Mouse (Mus musculus) stomach, postnatal 0 days (tissue): Measurements from ENCODE around the gene Ifna7. TPM values are rescaled to one million over a fixed set of nuclear protein-coding genes. Genes with fewer than 3 reads are reported as not detected.

Source experiments
- ATAC-seq: fragments of 200-750 bp; cut with Nextera tagmentation; 2 replicates; pipeline ENCODE4 v1.8.0; 2017; ENCODE audit not compliant: low FRiP score, low TSS enrichment
- DNase-seq: peaks from one replicate; pipeline ENCODE4 v3.0.0-alpha.2; 2016; ENCODE audit warnings: low spot score
- H3K27ac ChIP-seq: fragments of 300-500 bp; sonication (generic); replicated peaks from 2 replicates; pipeline ENCODE4 v1.5.1; 2014; ENCODE audit warnings: mild to moderate bottlenecking, control low read depth
- H3K27me3 ChIP-seq: fragments of 300-500 bp; sonication (generic); 2 replicates; pipeline ENCODE4 v1.6.1; 2014; ENCODE audit warnings: low read length; ENCODE audit not compliant: control insufficient read depth, insufficient read depth
- H3K36me3 ChIP-seq: fragments of 300-500 bp; sonication (generic); 2 replicates; pipeline ENCODE4 v1.6.1; 2014; ENCODE audit warnings: low read length, mixed read lengths; ENCODE audit not compliant: control insufficient read depth, insufficient read depth
- H3K4me1 ChIP-seq: fragments of 300-500 bp; sonication (generic); replicated peaks from 2 replicates; pipeline ENCODE4 v1.6.1; 2014; ENCODE audit warnings: antibody characterized with exemption; ENCODE audit not compliant: control insufficient read depth, insufficient read depth
- H3K4me2 ChIP-seq: fragments of 300-500 bp; sonication (generic); replicated peaks from 2 replicates; pipeline ENCODE4 v1.6.1; 2014; ENCODE audit warnings: low read depth, mild to moderate bottlenecking, control low read depth, moderate library complexity
- H3K4me3 ChIP-seq: fragments of 300-500 bp; sonication (generic); 2 replicates; pipeline ENCODE4 v1.5.1; 2014; ENCODE audit warnings: low read depth, low read length, control low read depth
- H3K9ac ChIP-seq: fragments of 300-500 bp; sonication (generic); 2 replicates; pipeline ENCODE4 v1.6.1; 2014; ENCODE audit warnings: mild to moderate bottlenecking, low read length, control low read depth, mixed read lengths
- H3K9me3 ChIP-seq: fragments of 300-500 bp; sonication (generic); 2 replicates; pipeline ENCODE4 v1.6.1; 2016; ENCODE audit warnings: low read length; ENCODE audit not compliant: control insufficient read depth
- CTCF ChIP-seq: IDR thresholded peaks from 2 replicates; pipeline ENCODE4 v1.5.1; 2016; ENCODE audit warnings: antibody characterized with exemption, low read depth, mild to moderate bottlenecking, moderate library complexity
- EP300 ChIP-seq: optimal IDR thresholded peaks from 2 replicates; pipeline ENCODE3; 2016; ENCODE audit warnings: antibody characterized with exemption
- WGBS: fragments of 180-500 bp; shearing (Covaris S2); extraction: QIAGEN DNeasy Blood & Tissue Kit; methylation state at CpG from one replicate; pipeline ENCODE4 v1.1.7; 2014; 5-methylcytosine and 5-hydroxymethylcytosine counted together
- polyA plus RNA-seq: library from polyadenylated mRNA; unstranded; fragments of >200 nt; fragmentation: Nextera tagmentation; extraction: Ambion mirVana; gene quantifications from 2 replicates; pipeline ENCODE4 v1.2.1, GENCODE M21; 2015

Ifna7 gene
- polyA plus RNA-seq, 1 experiment from 2014 or later, result not detected

- Histone ChIP-seq H3K4me2 (no peak overlapping the region), H3K9ac (no peak overlapping the region), H3K27ac (no peak overlapping the region), H3K9me3 (no peaks in the 10 kb centered on the region), H3K36me3 (no peaks in the 10 kb centered on the region), H3K4me1 (no peaks in the 10 kb centered on the region), H3K4me3 (no peak overlapping the region), H3K27me3 (no peaks in the 10 kb centered on the region)
- DNase-seq, result no peak
- TF ChIP-seq CTCF (no peak), EP300 (no peak)
- no peak for ATAC-seq
These were observed 43.2 kb downstream of the Ifna7 start for GRCm38 (mm10) chr4:88859214-88859613.

- Histone ChIP-seq H3K9me3 (no peaks in the 10 kb centered on the region), H3K27ac (no peak overlapping the region), H3K27me3 (no peaks in the 10 kb centered on the region), H3K9ac (no peak overlapping the region), H3K4me1 (0 out of 2 replicates have a peak, but pooled peaks cover 3% of the 10 kb centered on the region), H3K4me2 (no peak overlapping the region), H3K4me3 (no peak overlapping the region), H3K36me3 (no peaks in the 10 kb centered on the region)
- no peak for DNase-seq
- no peak for TF ChIP-seq EP300
- no peak for TF ChIP-seq CTCF
- WGBS, result 13% methylated on average over 7 of the region's 7 CpGs
- no peak for ATAC-seq
These were observed 47.3 kb downstream of the Ifna7 start for GRCm38 (mm10) chr4:88863309-88863708.

- no peaks in the 10 kb centered on the region for H3K36me3 ChIP-seq
- no peaks in the 10 kb centered on the region for H3K27me3 ChIP-seq
- WGBS, result 63% methylated on average over 9 of the region's 9 CpGs
- DNase-seq (no peak), ATAC-seq (no peak)
- H3K4me1 ChIP-seq, result 0 out of 2 replicates have a peak, but pooled peaks cover 3% of the 10 kb centered on the region
- H3K9ac ChIP-seq, result no peak overlapping the region
- H3K4me2 ChIP-seq, result no peak overlapping the region
- no peak overlapping the region for H3K4me3 ChIP-seq
- H3K9me3 ChIP-seq, result no peaks in the 10 kb centered on the region
- no peak overlapping the region for H3K27ac ChIP-seq
- TF ChIP-seq EP300 (no peak), CTCF (no peak)
These were observed 48.6 kb downstream of the Ifna7 start for GRCm38 (mm10) chr4:88864599-88864998.

- ATAC-seq (no peak), DNase-seq (no peak)
- 0 out of 2 replicates have a peak, but pooled peaks cover 3% of the 10 kb centered on the region for H3K4me1 ChIP-seq
- H3K27ac ChIP-seq, result no peak overlapping the region
- no peak overlapping the region for H3K9ac ChIP-seq
- H3K4me2 ChIP-seq, result no peak overlapping the region
- H3K9me3 ChIP-seq, result no peaks in the 10 kb centered on the region
- no peaks in the 10 kb centered on the region for H3K27me3 ChIP-seq
- H3K4me3 ChIP-seq, result no peak overlapping the region
- WGBS, result 55% methylated on average over 6 of the region's 6 CpGs
- H3K36me3 ChIP-seq, result no peaks in the 10 kb centered on the region
- TF ChIP-seq EP300, result no peak
- TF ChIP-seq CTCF, result no peak
These were observed 49.1 kb downstream of the Ifna7 start for GRCm38 (mm10) chr4:88865011-88865569.

Other genes starting within 250 kb of the Ifna7 start
- not detected in 2 replicates for gene Ifna14, start 244.4 kb upstream of the Ifna7 start, polyA plus RNA-seq
- not detected in 2 replicates for gene Ifna9, start 223.8 kb upstream of the Ifna7 start, polyA plus RNA-seq
- gene Ifna12, start 212.9 kb upstream of the Ifna7 start, polyA plus RNA-seq, result not detected in 2 replicates
- not detected in 2 replicates for gene C87499, start 181.8 kb upstream of the Ifna7 start, polyA plus RNA-seq
- not detected in 2 replicates for gene Ifna13, start 171.8 kb upstream of the Ifna7 start, polyA plus RNA-seq
- gene Ifna16, start 139.3 kb upstream of the Ifna7 start, polyA plus RNA-seq, result not detected in 2 replicates
- gene Ifna2, start 132.3 kb upstream of the Ifna7 start, polyA plus RNA-seq, result not detected in 2 replicates
- not detected in 2 replicates for gene Ifnab, start 124.9 kb upstream of the Ifna7 start, polyA plus RNA-seq
- gene Gm26566, start 94.4 kb upstream of the Ifna7 start, polyA plus RNA-seq, result 0.19 and 0.51 TPM in 2 replicates
- 39.8 and 40.6 TPM in 2 replicates for gene Klhl9, start 93.8 kb upstream of the Ifna7 start, polyA plus RNA-seq
- gene Gm13271, start 61.4 kb upstream of the Ifna7 start, polyA plus RNA-seq, result not detected in 2 replicates
- gene Gm13283, start 56.1 kb upstream of the Ifna7 start, polyA plus RNA-seq, result 0.21 and 0.24 TPM in 2 replicates
- gene Gm13290, start 42.4 kb upstream of the Ifna7 start, polyA plus RNA-seq, result 0.55 TPM in 1 of 2 replicates, not detected in the other
- not detected in 2 replicates for gene Gm13289, start 39.3 kb upstream of the Ifna7 start, polyA plus RNA-seq
- gene Gm13272, start 36.4 kb upstream of the Ifna7 start, polyA plus RNA-seq, result not detected in 2 replicates
- gene Ifnz, start 34.1 kb upstream of the Ifna7 start, polyA plus RNA-seq, result 0.25 and 0.47 TPM in 2 replicates
- gene Gm13276, start 30.5 kb upstream of the Ifna7 start, polyA plus RNA-seq, result 0.45 TPM in 1 of 2 replicates, not detected in the other
- gene Gm13277, start 27.6 kb upstream of the Ifna7 start, polyA plus RNA-seq, result not detected in 2 replicates
- gene Gm13278, start 24.7 kb upstream of the Ifna7 start, polyA plus RNA-seq, result not detected in 2 replicates
- not detected in 2 replicates for gene Gm13275, start 21.7 kb upstream of the Ifna7 start, polyA plus RNA-seq
- not detected in 2 replicates for gene Gm13279, start 18.8 kb upstream of the Ifna7 start, polyA plus RNA-seq
- gene Gm13285, start 16.6 kb upstream of the Ifna7 start, polyA plus RNA-seq, result 0.92 and 1.3 TPM in 2 replicates
- gene Gm13287, start 13.0 kb upstream of the Ifna7 start, polyA plus RNA-seq, result not detected in 2 replicates
- not detected in 2 replicates for gene Gm13288, start 10.7 kb upstream of the Ifna7 start, polyA plus RNA-seq
- gene Ifna11, start 3.7 kb downstream of the Ifna7 start, polyA plus RNA-seq, result not detected in 2 replicates
- not detected in 2 replicates for gene Ifna6, start 11.2 kb downstream of the Ifna7 start, polyA plus RNA-seq
- not detected in 2 replicates for gene Ifna5, start 19.3 kb downstream of the Ifna7 start, polyA plus RNA-seq
- not detected in 2 replicates for gene Ifna4, start 25.6 kb downstream of the Ifna7 start, polyA plus RNA-seq
- not detected in 2 replicates for gene Ifna1, start 33.9 kb downstream of the Ifna7 start, polyA plus RNA-seq
- 0.85 and 1.1 TPM in 2 replicates for gene Ifne, start 64.0 kb downstream of the Ifna7 start, polyA plus RNA-seq